16 mouse cellular contexts compared by ENCODE assay signal in the genomic region with DNA sequence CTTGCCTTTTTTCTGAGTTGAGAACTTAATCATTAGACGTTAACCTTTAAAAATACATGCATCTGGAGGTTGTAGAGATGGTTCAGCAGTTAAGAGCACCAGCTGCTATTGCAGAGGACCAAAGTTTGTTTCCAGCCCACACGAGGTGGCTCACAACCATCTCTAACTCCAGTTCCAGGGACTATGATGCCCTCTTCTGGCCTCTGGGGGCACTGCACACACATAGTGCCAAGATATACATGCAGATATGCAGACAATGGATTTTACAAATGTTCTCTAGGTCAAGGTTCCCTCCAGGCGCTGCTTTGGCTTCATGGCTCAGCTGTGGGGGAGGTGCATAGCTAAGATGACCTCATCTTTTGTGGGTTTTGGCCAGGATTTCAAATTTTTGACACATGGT.
DNase-seq lines count a peak whose midpoint lies in the region; ATAC-seq and TF ChIP-seq lines count a peak whose summit lies in the region.
"Had no signal": no experiment of that assay in that cellular context is flagged by ENCODE, and none has a peak within 500 bp of the region (broad histone marks: within the 10 kb centered on the region; RNA-seq: fewer than 3 reads in every experiment).

No protein-coding gene starts in this region.

- dilution Hi-C loops in CH12.LX (cut with MboI; ENCODE audit: extremely low pct_ligation_motif_present, extremely low pct_unique_long_range_greater_than_20kb, low sequenced_read_pairs), result no loop called here

- no peak overlapping the region for H3K4me2 ChIP-seq in liver, embryonic 11.5 days
- H3K4me2 ChIP-seq in CH12.LX (ENCODE audit: insufficient read depth, low read depth, poor library complexity, severe bottlenecking), result no peak overlapping the region
- H3K4me2 ChIP-seq: embryonic facial prominence, embryonic 12.5 days had no signal

- H3K36me3 ChIP-seq in liver, adult 2 months (ENCODE audit: control insufficient read depth, insufficient read depth, low read length), result no peaks in the 10 kb centered on the region
- H3K36me3 ChIP-seq in liver, embryonic 11.5 days (ENCODE audit: control insufficient read depth, insufficient read depth, low read length), result no peaks in the 10 kb centered on the region
- H3K36me3 ChIP-seq in CH12.LX (replicated peaks in 1 of 2; ENCODE audit: control insufficient read depth in 1 of 2, insufficient read depth in 1 of 2, low read length in 1 of 2), result peaks cover 33 to 96% of the 10 kb centered on the region in 2 experiments
- H3K36me3 ChIP-seq: embryonic facial prominence, embryonic 12.5 days; limb, embryonic 10.5 days had no signal

- no peak overlapping the region for H3K27ac ChIP-seq in gastrocnemius, adult 2 months
- no peak overlapping the region for H3K27ac ChIP-seq in liver, adult 2 months (replicated peaks; ENCODE audit: insufficient read depth, low read depth, low read length)
- H3K27ac ChIP-seq in liver, embryonic 11.5 days (ENCODE audit: low read depth, low read length), result no peak overlapping the region
- H3K27ac ChIP-seq in CH12.LX (ENCODE audit: insufficient read depth, low read depth), result no peak overlapping the region
- H3K27ac ChIP-seq: embryonic facial prominence, embryonic 12.5 days; limb, embryonic 10.5 days had no signal

- H3K4me3 ChIP-seq in gastrocnemius, adult 2 months, result no peak overlapping the region
- H3K4me3 ChIP-seq in liver, adult 2 months (ENCODE audit: insufficient read depth, low read depth, low read length), result no peak overlapping the region
- no peak overlapping the region for H3K4me3 ChIP-seq in liver, embryonic 11.5 days (ENCODE audit: low read depth, low read length)
- H3K4me3 ChIP-seq in CH12.LX (replicated peaks in 1 of 3; ENCODE audit: low read depth in 2 of 3, low read length in 2 of 3, poor library complexity in 1 of 3), result no peak overlapping the region
- H3K4me3 ChIP-seq: embryonic facial prominence, embryonic 12.5 days; limb, embryonic 10.5 days had no signal

- no peaks in the 10 kb centered on the region for H3K79me2 ChIP-seq in liver, adult 2 months (ENCODE audit: control insufficient read depth, insufficient read depth, low read length)
- no peaks in the 10 kb centered on the region for H3K79me2 ChIP-seq in CH12.LX (replicated peaks; ENCODE audit: control insufficient read depth, extremely low read depth, insufficient read depth, poor library complexity, severe bottlenecking)

- H3K9ac ChIP-seq in liver, adult 2 months (ENCODE audit: low read depth, low read length), result no peak overlapping the region
- no peak overlapping the region for H3K9ac ChIP-seq in liver, embryonic 11.5 days (ENCODE audit: low read depth, low read length)
- no peak overlapping the region for H3K9ac ChIP-seq in CH12.LX (ENCODE audit: insufficient read depth, low read depth)
- H3K9ac ChIP-seq: embryonic facial prominence, embryonic 12.5 days had no signal

- no peak for TF ChIP-seq POLR2A in liver, adult 2 months (IDR thresholded peaks at IDR 0.05; ENCODE audit: extremely low read depth, insufficient read depth, low read length)
- TF ChIP-seq POLR2A in CH12.LX (IDR thresholded peaks at IDR 0.05; ENCODE audit: low read depth, low read length), result no peak

- TF ChIP-seq RAD21 in CH12.LX (IDR thresholded peaks at IDR 0.05; ENCODE audit: low read depth, low read length), result peak; percentile 41

- no peaks in the 10 kb centered on the region for H3K9me3 ChIP-seq in liver, embryonic 11.5 days (ENCODE audit: control insufficient read depth, low read length)
- H3K9me3 ChIP-seq in CH12.LX (replicated peaks; ENCODE audit: low read length), result peaks cover 6% of the 10 kb centered on the region
- H3K9me3 ChIP-seq: embryonic facial prominence, embryonic 12.5 days; limb, embryonic 10.5 days had no signal

- in situ Hi-C loops in CH12.LX (cut with MboI; ENCODE audit: low pct_ligation_motif_present, low pct_unique_long_range_greater_than_20kb, low sequenced_read_pairs), result no loop called here

- WGBS in liver, adult 2 months, result 70% methylated on average over 3 of the region's 3 CpGs
- WGBS in liver, embryonic 11.5 days, result 74% methylated on average over 3 of the region's 3 CpGs

- intact Hi-C loops in gastrocnemius, adult 2 months (cut with DNase I), result no loop called here

- ATAC-seq in liver, embryonic 11.5 days (replicated peaks; ENCODE audit: low FRiP score), result no peak
- no peak for ATAC-seq in activated CD4-positive, CD25-positive, alpha-beta regulatory T cell, adult 4 months
- no peak for ATAC-seq in megakaryocyte progenitor cell, adult 5-6 weeks (replicated peaks; ENCODE audit: poor library complexity)
- ATAC-seq: forebrain, embryonic 14.5 days; inflammation-experienced regulatory T-cells, adult 6 months had no signal

- DNase-seq in gastrocnemius, adult 2 months, result no peak
- DNase-seq in gastrocnemius, adult 8-10 months (ENCODE audit: low spot score in 2 of 2), result no peak
- DNase-seq in liver, adult 2 months (ENCODE audit: extremely low read depth, low read depth, low spot score), result no peak
- no peak for DNase-seq in liver, embryonic 11.5 days (ENCODE audit: low spot score)
- DNase-seq in CH12.LX (ENCODE audit: extremely low read depth) (no peak), ZHBTc4 (ENCODE audit: low read depth, low spot score) (peak; percentile 71)
- DNase-seq: cerebellum, adult 9-10 months; gastrocnemius, postnatal 25 days; layer of hippocampus, adult 9-11 months; lung, postnatal 4 days had no signal

- TF ChIP-seq EP300 in CH12.LX (IDR thresholded peaks at IDR 0.05; ENCODE audit: low read length), result no peak

- TF ChIP-seq CTCF in gastrocnemius, adult 2 months (IDR thresholded peaks at IDR 0.05), result peak; percentile 20; the same call in 1 of the 2 replicates
- TF ChIP-seq CTCF in liver, adult 2 months (IDR thresholded peaks at IDR 0.05; ENCODE audit: low read depth, low read length), result 0 out of 2 replicates have a peak, but pooled peaks have one; percentile 8
- peak; percentile 14 to 50; a peak in 2 of 4 replicates for TF ChIP-seq CTCF in CH12.LX (conservative IDR thresholded peaks at IDR 0.05 in 1 of 2, IDR thresholded peaks at IDR 0.05 in 1 of 2; ENCODE audit: low read depth in 2 of 2, low read length in 2 of 2)

- peaks cover 3% of the 10 kb centered on the region; the same call in 1 of the 2 replicates for H3K4me1 ChIP-seq in liver, adult 2 months (ENCODE audit: control insufficient read depth, insufficient read depth, low read length)
- H3K4me1 ChIP-seq in liver, embryonic 11.5 days (replicated peaks; ENCODE audit: control insufficient read depth, insufficient read depth, low read length), result no peaks in the 10 kb centered on the region
- peaks cover 21 to 52% of the 10 kb centered on the region in 2 experiments for H3K4me1 ChIP-seq in CH12.LX (ENCODE audit: control insufficient read depth in 1 of 2, insufficient read depth in 2 of 2)
- H3K4me1 ChIP-seq: embryonic facial prominence, embryonic 12.5 days had no signal

- H3K27me3 ChIP-seq in liver, adult 2 months (ENCODE audit: control insufficient read depth, insufficient read depth, low read length), result no peaks in the 10 kb centered on the region
- H3K27me3 ChIP-seq in liver, embryonic 11.5 days (replicated peaks; ENCODE audit: control insufficient read depth, insufficient read depth, low read length), result no peaks in the 10 kb centered on the region
- no peaks in the 10 kb centered on the region for H3K27me3 ChIP-seq in CH12.LX (replicated peaks)
- H3K27me3 ChIP-seq: embryonic facial prominence, embryonic 12.5 days had no signal

TF ChIP-seq in CH12.LX, 34 proteins besides CTCF, POLR2A, EP300 and RAD21:
- TF ChIP-seq ZC3H11A (IDR thresholded peaks at IDR 0.05; ENCODE audit: low read depth, low read length) (no peak), SMC3 (IDR thresholded peaks at IDR 0.05; ENCODE audit: low read depth, low read length) (peak; percentile 55)
